Mouse (Mus musculus): ENCODE measurements at regions not wholly inside any gene's neighbourhood (a gene's known extent, or its start where the extent isn't known, plus 50 kb on each side); places are given as distances from the start of the nearest gene placed in this dataset.

GRCm38 (mm10) chr15:67732988-67733387 lies 1232.3 kb upstream of the Lrrc6 start:
- no peak for DNase-seq (ENCODE audit: low spot score)

- DNase-seq (ENCODE audit: low spot score), result no peak
These were observed 1228.8 kb upstream of the Lrrc6 start for GRCm38 (mm10) chr15:67729492-67729891.

- no peak for DNase-seq (ENCODE audit: low spot score)
These were observed 1224.5 kb upstream of the Lrrc6 start for GRCm38 (mm10) chr15:67725239-67725638.

DNA sequence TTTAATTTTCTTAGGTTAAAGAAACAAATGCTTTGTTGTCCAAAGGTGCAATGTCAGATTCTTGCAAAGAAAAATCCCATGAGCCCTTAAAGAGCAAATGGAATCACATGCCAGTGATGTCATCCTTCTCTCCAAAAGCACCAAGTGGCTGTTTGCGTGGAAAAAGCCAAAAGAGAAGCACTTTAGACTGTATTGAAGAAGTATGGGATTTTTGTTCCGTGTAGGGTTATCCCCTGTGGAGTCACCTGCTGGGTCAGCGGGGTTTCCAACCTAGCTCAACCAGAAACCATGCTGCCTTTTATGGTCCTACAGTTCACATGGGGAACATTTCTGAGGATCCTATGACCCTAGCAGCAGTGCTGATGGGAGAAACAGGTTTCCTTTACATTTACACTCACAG lies 1213.5 kb upstream of the Lrrc6 start:
- DNase-seq (ENCODE audit: low spot score), result no peak

DNA sequence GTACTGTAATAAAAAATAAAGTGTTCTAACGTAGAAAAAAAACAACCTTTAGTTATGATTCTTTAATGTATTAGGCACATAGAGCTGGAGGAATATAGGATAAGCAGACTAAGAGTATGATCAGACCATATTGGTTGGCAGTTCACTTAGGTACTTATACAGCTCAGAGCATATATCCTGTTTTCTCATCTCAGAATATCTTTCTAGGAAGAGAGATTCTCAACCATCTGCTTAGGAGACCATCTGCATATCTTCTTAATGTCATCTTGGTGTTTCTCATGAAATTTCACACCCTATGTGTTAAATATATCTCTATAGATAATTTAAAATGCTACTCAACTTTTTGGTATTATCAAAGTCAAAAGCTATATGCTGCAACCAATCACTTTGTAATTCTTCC lies 1185.4 kb upstream of the Lrrc6 start:
- no peak for DNase-seq (ENCODE audit: low spot score)

GRCm38 (mm10) chr15:67673276-67673675 lies 1172.6 kb upstream of the Lrrc6 start:
- DNase-seq (ENCODE audit: low spot score), result no peak

DNA sequence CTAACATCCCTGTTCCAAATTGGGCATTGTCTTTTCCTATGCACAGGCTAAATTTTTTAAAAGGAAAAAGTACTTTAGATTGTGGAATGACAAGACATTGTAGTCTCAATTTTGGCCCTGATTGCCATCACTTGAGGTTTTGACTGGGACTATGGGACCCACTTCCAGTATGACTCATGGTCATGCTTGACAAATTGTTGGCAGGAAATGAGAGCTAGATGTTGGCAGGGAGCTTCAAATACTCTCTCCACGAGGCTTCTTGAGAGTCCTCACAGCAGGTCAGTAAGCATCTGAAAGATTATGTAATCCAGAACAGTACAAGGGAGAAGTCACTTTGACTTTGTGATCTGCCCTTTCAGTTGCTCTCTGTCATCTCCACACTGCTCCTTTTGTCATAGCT lies 1135.4 kb upstream of the Lrrc6 start:
- no peak for DNase-seq (ENCODE audit: low spot score)

GRCm38 (mm10) chr15:67626704-67627287 lies 1126.1 kb upstream of the Lrrc6 start:
- DNase-seq (ENCODE audit: low spot score), result no peak

DNA sequence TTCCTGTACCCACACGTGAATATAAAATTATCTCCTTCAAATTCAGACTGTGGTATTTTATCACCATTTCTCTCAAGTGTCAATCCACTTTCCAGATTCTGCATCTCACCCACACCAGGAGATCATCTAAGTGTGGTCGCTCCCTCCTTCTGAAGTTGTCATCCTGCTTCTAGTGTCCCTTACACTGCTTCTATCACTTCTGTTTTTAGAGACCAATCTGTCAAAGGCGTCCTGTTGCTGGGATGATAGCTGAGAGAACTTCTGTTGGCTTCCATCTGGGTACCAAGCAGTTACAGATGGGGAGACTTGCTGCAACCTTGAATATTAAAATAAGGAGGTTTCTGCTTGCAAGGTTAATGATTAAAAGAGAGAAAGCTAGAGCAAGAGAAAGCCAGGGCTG lies 1111.2 kb upstream of the Lrrc6 start:
- DNase-seq (ENCODE audit: low spot score), result no peak

DNA sequence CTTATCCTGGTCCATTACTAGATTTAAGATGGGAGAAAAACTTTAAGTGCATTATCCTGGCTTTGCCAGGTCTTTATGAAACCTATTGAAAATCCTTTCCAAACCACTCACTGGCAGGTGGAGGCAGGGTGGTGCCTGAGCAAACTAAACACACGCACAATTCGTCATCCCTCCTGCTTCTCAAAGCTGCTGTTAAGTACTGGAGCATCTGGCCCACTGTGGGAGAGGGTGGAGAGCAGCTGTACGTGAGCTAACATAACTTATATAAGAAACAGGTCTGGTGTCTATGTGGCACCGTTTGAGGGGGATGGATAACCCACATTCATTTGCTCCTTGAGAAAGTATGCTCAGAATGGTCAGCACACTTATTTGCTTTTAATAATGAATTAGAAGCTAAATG lies 1097.7 kb upstream of the Lrrc6 start:
- no peak for DNase-seq (ENCODE audit: low spot score)

DNA sequence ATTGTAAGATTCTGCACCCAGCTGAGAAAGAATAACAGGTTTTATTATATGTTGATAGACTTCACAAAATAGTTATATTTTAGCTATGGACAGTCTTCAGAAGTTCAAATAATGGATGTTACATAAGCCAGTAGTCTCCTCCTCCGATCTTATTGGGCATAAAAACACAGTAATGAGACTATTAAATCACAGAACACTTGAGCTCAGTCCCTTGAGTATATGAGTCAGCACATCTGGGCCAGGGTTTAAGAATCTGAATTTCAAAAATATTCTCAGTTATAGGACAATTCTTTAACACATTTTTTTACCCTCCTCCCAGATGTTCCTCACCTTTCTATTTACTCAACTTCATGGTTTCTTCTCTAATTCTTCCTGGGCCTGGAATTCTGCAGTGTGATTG lies 1075.9 kb upstream of the Lrrc6 start:
- DNase-seq (ENCODE audit: low spot score), result no peak

DNA sequence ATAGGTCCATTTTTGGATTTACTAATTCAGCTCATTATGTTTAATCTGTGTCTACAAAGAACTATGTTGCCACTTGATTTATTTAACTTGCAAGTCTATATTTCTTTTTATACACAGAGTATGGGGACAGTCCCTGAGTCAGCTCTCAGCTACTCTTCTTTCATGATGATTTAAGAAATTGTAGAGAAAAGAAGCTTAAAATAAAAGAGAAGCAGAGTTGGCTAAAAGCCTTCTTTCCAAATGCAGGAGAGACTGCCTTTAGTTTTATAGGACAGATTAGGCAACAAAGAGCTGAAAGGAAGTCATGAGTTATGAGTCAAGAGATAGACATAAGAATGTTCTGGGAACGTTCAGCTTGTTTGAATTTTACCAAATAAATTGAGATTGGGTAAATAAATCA lies 1070.9 kb upstream of the Lrrc6 start:
- no peak for DNase-seq (ENCODE audit: low spot score)

DNA sequence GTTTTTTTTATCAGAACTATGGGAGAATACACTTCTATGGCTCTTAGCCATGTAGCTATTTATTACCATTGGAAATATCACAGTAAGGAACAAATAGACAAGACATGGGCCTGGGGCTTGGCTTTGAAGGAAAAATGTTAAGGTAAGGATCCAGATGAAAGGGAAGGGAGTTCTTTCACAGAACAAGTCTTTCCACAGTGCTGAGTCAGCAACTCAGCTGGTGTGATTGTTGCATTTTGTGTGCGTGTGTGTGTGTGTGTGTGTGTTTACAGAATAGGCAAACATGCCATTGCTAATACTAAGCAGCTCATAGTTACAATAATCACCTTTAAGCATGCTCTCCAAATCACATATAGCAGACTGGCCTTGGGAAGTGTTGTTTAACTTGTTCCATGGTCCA lies 1056.6 kb upstream of the Lrrc6 start:
- DNase-seq (ENCODE audit: low spot score), result no peak

GRCm38 (mm10) chr15:67551911-67552310 lies 1051.2 kb upstream of the Lrrc6 start:
- no peak for DNase-seq (ENCODE audit: low spot score)

- no peak for DNase-seq (ENCODE audit: low spot score)
These were observed 1046.2 kb upstream of the Lrrc6 start for GRCm38 (mm10) chr15:67546896-67547400.

GRCm38 (mm10) chr15:67545745-67546144 lies 1045.0 kb upstream of the Lrrc6 start:
- no peak for DNase-seq (ENCODE audit: low spot score)

- no peak for DNase-seq (ENCODE audit: low spot score)
These were observed 1013.0 kb upstream of the Lrrc6 start for GRCm38 (mm10) chr15:67513722-67514121.

GRCm38 (mm10) chr15:67495001-67495658 lies 994.4 kb upstream of the Lrrc6 start:
- no peak for DNase-seq (ENCODE audit: low spot score)

GRCm38 (mm10) chr15:67481733-67482132 lies 981.0 kb upstream of the Lrrc6 start:
- no peak for DNase-seq (ENCODE audit: low spot score)

GRCm38 (mm10) chr15:67474325-67474724 lies 973.6 kb upstream of the Lrrc6 start:
- DNase-seq (ENCODE audit: low spot score), result no peak

DNA sequence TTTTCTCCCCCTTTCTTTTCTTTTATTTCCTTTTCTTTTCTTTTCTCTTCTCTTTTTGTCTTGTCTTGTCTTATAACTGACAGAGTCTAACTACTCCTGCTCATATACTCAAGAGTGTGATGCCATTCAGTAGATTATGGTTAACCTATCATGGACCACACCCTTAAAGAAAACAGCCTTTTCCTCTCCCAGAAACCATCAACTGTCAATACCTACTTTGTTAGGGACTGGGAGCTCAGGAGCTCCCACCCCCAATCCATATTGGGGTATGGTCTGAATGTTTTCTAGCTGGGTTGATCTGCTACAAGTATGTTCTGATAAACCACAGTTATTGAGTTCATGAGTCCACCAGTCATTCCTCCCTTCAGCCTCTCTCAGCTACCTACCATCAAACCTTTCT lies 972.3 kb upstream of the Lrrc6 start:
- DNase-seq (ENCODE audit: low spot score), result no peak

DNA sequence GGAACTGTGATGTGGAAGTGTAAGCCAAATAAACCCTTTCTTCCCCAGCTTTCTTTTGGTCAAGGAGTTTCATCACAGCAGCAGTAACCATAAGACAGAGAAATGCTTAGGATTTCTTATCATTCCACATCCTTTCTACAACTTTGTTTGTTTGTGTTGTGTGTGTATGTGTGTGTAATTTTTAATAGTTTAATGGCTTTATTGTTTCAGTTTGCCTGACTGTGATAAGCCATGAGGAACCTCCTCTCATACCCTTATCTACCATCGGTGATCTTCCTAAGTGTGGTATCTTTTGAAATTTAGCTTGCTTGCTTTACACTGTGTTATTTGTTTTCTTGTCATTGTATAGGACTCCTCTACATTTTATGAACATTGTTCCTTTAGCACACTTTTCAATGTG lies 970.6 kb upstream of the Lrrc6 start:
- no peak for DNase-seq (ENCODE audit: low spot score)

- no peak for DNase-seq (ENCODE audit: low spot score)
These were observed 969.3 kb upstream of the Lrrc6 start for GRCm38 (mm10) chr15:67470036-67470435.
